Mouse (Mus musculus) kidney, embryonic 16.5 days (tissue): ENCODE results near the gene Rasef. TPM values are rescaled to one million over a fixed set of nuclear protein-coding genes. Genes with fewer than 3 reads are reported as not detected.

ENCODE experiments used
- ATAC-seq: fragments of 200-750 bp; cut with Nextera tagmentation; 2 replicates; pipeline ENCODE4 v1.8.0; 2017; ENCODE audit warnings: moderate TSS enrichment; ENCODE audit not compliant: low FRiP score, low TSS enrichment
- H3K27ac ChIP-seq: fragments of 300-500 bp; sonication (generic); 2 replicates; pipeline ENCODE4 v1.5.1; 2014; ENCODE audit warnings: low read length
- H3K27me3 ChIP-seq: fragments of 300-500 bp; sonication (generic); 2 replicates; pipeline ENCODE4 v1.6.1; 2014; ENCODE audit warnings: low read length, control low read depth, mixed read lengths; ENCODE audit not compliant: insufficient read depth
- H3K36me3 ChIP-seq: fragments of 300-500 bp; sonication (generic); 2 replicates; pipeline ENCODE4 v1.6.1; 2014; ENCODE audit warnings: low read length, control low read depth, mixed read lengths; ENCODE audit not compliant: insufficient read depth
- H3K4me1 ChIP-seq: fragments of 300-500 bp; sonication (generic); 2 replicates; pipeline ENCODE4 v1.6.1; 2014; ENCODE audit warnings: low read length, control low read depth, mixed read lengths; ENCODE audit not compliant: insufficient read depth
- H3K4me2 ChIP-seq: fragments of 300-500 bp; sonication (generic); replicated peaks from 2 replicates; pipeline ENCODE4 v1.6.1; 2014; ENCODE audit warnings: low read depth, low read length
- H3K4me3 ChIP-seq: fragments of 300-500 bp; sonication (generic); 2 replicates; pipeline ENCODE4 v1.5.1; 2014; ENCODE audit warnings: mild to moderate bottlenecking, low read length
- H3K9ac ChIP-seq: fragments of 300-500 bp; sonication (generic); replicated peaks from 2 replicates; pipeline ENCODE4 v1.6.1; 2014; ENCODE audit warnings: low read length
- H3K9me3 ChIP-seq: fragments of 300-500 bp; sonication (generic); 2 replicates; pipeline ENCODE4 v1.6.1; 2016; ENCODE audit warnings: low read length, control low read depth
- WGBS: fragments of 180-500 bp; shearing (Covaris S2); extraction: QIAGEN DNeasy Blood & Tissue Kit; methylation state at CpG from one replicate; pipeline ENCODE4 v1.1.7; 2014; 5-methylcytosine and 5-hydroxymethylcytosine counted together
- polyA plus RNA-seq: library from polyadenylated mRNA; unstranded; fragments of >200 nt; fragmentation: Nextera tagmentation; extraction: Ambion mirVana; gene quantifications from 2 replicates; pipeline ENCODE4 v1.2.1, GENCODE M21; 2015

The Rasef gene
- polyA plus RNA-seq: 7.5 and 7.6 TPM in 2 replicates

GRCm38 (mm10) chr4:73790260-73791185, at the start of gene Rasef:
TSS of gene Rasef (minus strand) at chr4:73790994.
- Histone ChIP-seq H3K36me3 (no peaks in the 10 kb centered on the region), H3K4me1 (peaks cover 4% of the 10 kb centered on the region; the same call in 1 of the 2 replicates), H3K9me3 (no peaks in the 10 kb centered on the region), H3K9ac (peak within 1 kb of the TSS; percentile 72), H3K4me2 (peak within 1 kb of the TSS; percentile 97), H3K4me3 (peak within 1 kb of the TSS; percentile 62), H3K27me3 (0 out of 2 replicates have a peak, but pooled peaks cover 3% of the 10 kb centered on the region), H3K27ac (peak within 1 kb of the TSS; percentile 58; the same call in 1 of the 2 replicates)
- 3% methylated on average over 87 of the region's 87 CpGs for WGBS
- ATAC-seq: peak; percentile 93

GRCm38 (mm10) chr4:73826587-73826986, 35.8 kb upstream of the Rasef start:
- Histone ChIP-seq H3K9ac (no peak overlapping the region), H3K36me3 (no peaks in the 10 kb centered on the region), H3K4me2 (no peak overlapping the region), H3K4me1 (no peaks in the 10 kb centered on the region), H3K4me3 (no peak overlapping the region), H3K27me3 (no peaks in the 10 kb centered on the region), H3K9me3 (no peaks in the 10 kb centered on the region), H3K27ac (no peak overlapping the region)
- 84% methylated on average over 3 of the region's 3 CpGs for WGBS
- ATAC-seq: no peak

- peak overlapping the region; percentile 72; the same call in 1 of the 2 replicates for H3K9ac ChIP-seq
- no peak for ATAC-seq
- H3K9me3 ChIP-seq: no peaks in the 10 kb centered on the region
- no peaks in the 10 kb centered on the region for H3K36me3 ChIP-seq
- H3K27me3 ChIP-seq: 0 out of 2 replicates have a peak, but pooled peaks cover 3% of the 10 kb centered on the region
- peaks cover 4% of the 10 kb centered on the region; the same call in 1 of the 2 replicates for H3K4me1 ChIP-seq
- H3K27ac ChIP-seq: 0 out of 2 replicates have a peak overlapping the region, but pooled peaks have one; percentile 58
- H3K4me2 ChIP-seq: peak overlapping the region; percentile 97
- 20% methylated on average over 3 of the region's 3 CpGs for WGBS
- H3K4me3 ChIP-seq: peak overlapping the region; percentile 62
Measured at GRCm38 (mm10) chr4:73791186-73791540, 369 bp upstream of the Rasef start.

- no peak for ATAC-seq
- Histone ChIP-seq H3K36me3 (no peaks in the 10 kb centered on the region), H3K4me1 (peaks cover 4% of the 10 kb centered on the region; the same call in 1 of the 2 replicates), H3K9ac (no peak overlapping the region), H3K9me3 (no peaks in the 10 kb centered on the region), H3K27ac (0 out of 2 replicates have a peak overlapping the region, but pooled peaks have one; percentile 24), H3K4me2 (peak overlapping the region; percentile 43), H3K27me3 (0 out of 2 replicates have a peak, but pooled peaks cover 3% of the 10 kb centered on the region), H3K4me3 (peak overlapping the region; percentile 29)
- WGBS: 30% methylated on average over 6 of the region's 6 CpGs
Measured at GRCm38 (mm10) chr4:73789534-73789933, 1.3 kb downstream of the Rasef start.

GRCm38 (mm10) chr4:73788076-73788730, 2.6 kb downstream of the Rasef start:
- peaks cover 4% of the 10 kb centered on the region; the same call in 1 of the 2 replicates for H3K4me1 ChIP-seq
- no peak overlapping the region for H3K4me3 ChIP-seq
- H3K36me3 ChIP-seq: no peaks in the 10 kb centered on the region
- H3K27me3 ChIP-seq: 0 out of 2 replicates have a peak, but pooled peaks cover 3% of the 10 kb centered on the region
- no peaks in the 10 kb centered on the region for H3K9me3 ChIP-seq
- no peak overlapping the region for H3K27ac ChIP-seq
- no peak for ATAC-seq
- no peak overlapping the region for H3K4me2 ChIP-seq
- no peak overlapping the region for H3K9ac ChIP-seq
- 80% methylated on average over 7 of the region's 7 CpGs for WGBS

GRCm38 (mm10) chr4:73784147-73784546, 6.6 kb downstream of the Rasef start:
- Histone ChIP-seq H3K4me3 (no peak overlapping the region), H3K9me3 (no peaks in the 10 kb centered on the region), H3K4me2 (no peak overlapping the region), H3K27ac (no peak overlapping the region), H3K36me3 (no peaks in the 10 kb centered on the region), H3K27me3 (no peaks in the 10 kb centered on the region), H3K4me1 (no peaks in the 10 kb centered on the region; the same call in 1 of the 2 replicates), H3K9ac (no peak overlapping the region)
- 64% methylated on average over 1 of the region's 1 CpGs for WGBS
- ATAC-seq: no peak

GRCm38 (mm10) chr4:73781061-73781460, 9.7 kb downstream of the Rasef start:
- Histone ChIP-seq H3K36me3 (no peaks in the 10 kb centered on the region), H3K4me2 (no peak overlapping the region), H3K4me1 (no peaks in the 10 kb centered on the region; the same call in 1 of the 2 replicates), H3K9ac (no peak overlapping the region), H3K9me3 (no peaks in the 10 kb centered on the region), H3K4me3 (no peak overlapping the region), H3K27me3 (no peaks in the 10 kb centered on the region), H3K27ac (no peak overlapping the region)
- 85% methylated on average over 3 of the region's 3 CpGs for WGBS
- ATAC-seq: no peak

- Histone ChIP-seq H3K36me3 (no peaks in the 10 kb centered on the region), H3K27ac (no peak overlapping the region), H3K27me3 (no peaks in the 10 kb centered on the region), H3K4me1 (peaks cover 18% of the 10 kb centered on the region), H3K4me3 (no peak overlapping the region), H3K9ac (no peak overlapping the region), H3K4me2 (no peak overlapping the region), H3K9me3 (no peaks in the 10 kb centered on the region)
- 87% methylated on average over 2 of the region's 2 CpGs for WGBS
- no peak for ATAC-seq
Measured at GRCm38 (mm10) chr4:73775266-73775665, 15.5 kb downstream of the Rasef start.

- Histone ChIP-seq H3K36me3 (no peaks in the 10 kb centered on the region), H3K27me3 (no peaks in the 10 kb centered on the region), H3K9me3 (no peaks in the 10 kb centered on the region), H3K4me2 (no peak overlapping the region), H3K27ac (peak overlapping the region; percentile 47; the same call in 1 of the 2 replicates), H3K4me1 (peaks cover 18% of the 10 kb centered on the region), H3K9ac (no peak overlapping the region), H3K4me3 (no peak overlapping the region)
- peak; percentile 87 for ATAC-seq
- WGBS: 36% methylated on average over 5 of the region's 5 CpGs
Measured at GRCm38 (mm10) chr4:73773831-73774810, 16.7 kb downstream of the Rasef start.
